Mouse (Mus musculus): ENCODE data around the gene Dnah7a.
A peak's percentile ranks its signal among the peaks of the same experiment; 100 is the strongest.
"Not testable (repeated sequence)": the region's sequence is repeated elsewhere in the genome, so short reads cannot be mapped to it uniquely, and the experiment has no call there.

Dnah7a gene

GRCm38 (mm10) chr1:53384085-53384688 lies 322.4 kb downstream of the Dnah7a start:
- no peak for DNase-seq (ENCODE audit: low read depth, low spot score)

- DNase-seq (ENCODE audit: low read depth, low spot score) = no peak
Observed at GRCm38 (mm10) chr1:53377731-53378130, 328.9 kb downstream of the Dnah7a start.

- DNase-seq (ENCODE audit: low read depth, low spot score) = not testable (repeated sequence)
Observed at GRCm38 (mm10) chr1:53375965-53376364, 330.6 kb downstream of the Dnah7a start.

DNA sequence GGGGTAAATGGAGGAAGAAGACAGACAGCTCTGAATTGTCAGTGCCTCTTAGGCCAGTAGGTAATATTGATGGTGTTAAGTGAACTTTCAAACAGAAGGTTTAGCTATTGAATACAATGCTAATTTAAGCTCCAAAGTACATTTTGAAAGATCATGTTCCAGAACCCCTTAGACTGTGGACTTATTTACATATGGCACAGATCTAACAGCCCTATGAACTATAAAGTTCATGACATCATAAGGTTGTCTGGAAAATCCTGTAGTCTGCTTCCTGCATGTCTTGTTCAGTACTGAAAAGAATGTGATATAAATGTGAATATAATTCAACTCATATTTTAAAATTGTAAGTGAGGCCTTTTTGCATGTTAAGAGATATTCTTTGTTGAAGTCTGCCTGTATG lies 347.6 kb downstream of the Dnah7a start:
- no peak for DNase-seq (ENCODE audit: low read depth, low spot score)

GRCm38 (mm10) chr1:53352327-53353261 lies 354.0 kb downstream of the Dnah7a start, which contains the start of the genes Asdurf, Gm28551 and Asnsd1:
TSS of gene Asdurf (minus strand) at chr1:53352619.
TSS of gene Gm28551 (minus strand) at chr1:53352667.
TSS of gene Asnsd1 (minus strand) at chr1:53352752.
- peak; percentile 94 for DNase-seq (ENCODE audit: low read depth, low spot score)

All from retina, postnatal 7 days (tissue).